Mouse (Mus musculus): Measurements from ENCODE around the gene Uba6. TPM values are rescaled to one million over a fixed set of nuclear protein-coding genes. Genes with fewer than 3 reads are reported as not detected.

The Uba6 gene
- polyA plus RNA-seq, 1 experiment from 2014 or later: 14.3 TPM

- Histone ChIP-seq H3K4me1 (ENCODE audit: control insufficient read depth, insufficient read depth, low read length) (no peaks in the 10 kb centered on the region), H3K27ac (ENCODE audit: low read length) (no peak overlapping the region), H3K9me3 (replicated peaks; ENCODE audit: control insufficient read depth, low read length) (no peaks in the 10 kb centered on the region), H3K4me3 (replicated peaks; ENCODE audit: low read length) (no peak overlapping the region), H3K36me3 (ENCODE audit: control insufficient read depth, insufficient read depth, low read length) (peaks cover 3% of the 10 kb centered on the region; the same call in 1 of the 2 replicates), H3K9ac (ENCODE audit: low read length) (no peak overlapping the region), H3K4me2 (ENCODE audit: low read depth, low read length) (no peak overlapping the region), H3K27me3 (ENCODE audit: control insufficient read depth, insufficient read depth, low read length) (no peaks in the 10 kb centered on the region)
- whole genome bisulfite sequencing: 96% methylated on average over 1 of the region's 1 CpGs
- no peak for ATAC-seq (ENCODE audit: insufficient read depth, low FRiP score)
Measured at GRCm38 (mm10) chr5:86128749-86129148, 43.9 kb downstream of the Uba6 start.

- Histone ChIP-seq H3K9ac (ENCODE audit: low read length) (no peak overlapping the region), H3K4me2 (ENCODE audit: low read depth, low read length) (no peak overlapping the region), H3K36me3 (ENCODE audit: control insufficient read depth, insufficient read depth, low read length) (peaks cover 6% of the 10 kb centered on the region), H3K27ac (ENCODE audit: low read length) (no peak overlapping the region), H3K27me3 (ENCODE audit: control insufficient read depth, insufficient read depth, low read length) (no peaks in the 10 kb centered on the region), H3K9me3 (replicated peaks; ENCODE audit: control insufficient read depth, low read length) (no peaks in the 10 kb centered on the region), H3K4me3 (replicated peaks; ENCODE audit: low read length) (no peak overlapping the region), H3K4me1 (ENCODE audit: control insufficient read depth, insufficient read depth, low read length) (no peaks in the 10 kb centered on the region)
- no peak for ATAC-seq (ENCODE audit: insufficient read depth, low FRiP score)
- 86% methylated on average over 9 of the region's 9 CpGs for WGBS
Measured at GRCm38 (mm10) chr5:86118457-86119094, 54.0 kb downstream of the Uba6 start.

- 53% methylated on average over 1 of the region's 1 CpGs for WGBS
- H3K9ac ChIP-seq (ENCODE audit: low read length): no peak overlapping the region
- no peaks in the 10 kb centered on the region for H3K4me1 ChIP-seq (ENCODE audit: control insufficient read depth, insufficient read depth, low read length)
- no peak overlapping the region for H3K4me2 ChIP-seq (ENCODE audit: low read depth, low read length)
- no peaks in the 10 kb centered on the region for H3K27me3 ChIP-seq (ENCODE audit: control insufficient read depth, insufficient read depth, low read length)
- no peak for ATAC-seq (ENCODE audit: insufficient read depth, low FRiP score)
- H3K27ac ChIP-seq (ENCODE audit: low read length): no peak overlapping the region
- peaks cover 8% of the 10 kb centered on the region for H3K36me3 ChIP-seq (ENCODE audit: control insufficient read depth, insufficient read depth, low read length)
- H3K4me3 ChIP-seq (replicated peaks; ENCODE audit: low read length): no peak overlapping the region
- no peaks in the 10 kb centered on the region for H3K9me3 ChIP-seq (replicated peaks; ENCODE audit: control insufficient read depth, low read length)
Measured at GRCm38 (mm10) chr5:86113997-86114396, 58.6 kb downstream of the Uba6 start.

DNA sequence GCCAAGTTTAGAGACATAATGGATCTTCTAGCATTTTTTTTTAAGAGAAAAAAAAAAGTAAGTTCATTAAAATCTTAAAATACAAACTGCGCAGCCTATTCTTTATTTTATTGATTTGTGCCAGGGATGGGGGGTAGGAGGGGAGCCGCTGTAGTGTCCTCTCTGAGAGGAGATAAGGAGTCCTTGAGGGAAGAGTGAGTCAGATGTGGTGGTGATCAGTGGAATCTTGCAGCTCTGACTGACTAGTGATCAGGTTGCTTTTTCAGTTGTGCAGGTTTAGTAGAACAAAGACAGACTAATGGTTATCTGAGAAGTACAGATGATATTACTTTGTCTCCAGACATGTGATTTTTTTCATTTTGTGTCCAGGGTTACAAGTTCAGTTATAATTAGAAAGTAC is 59.6 kb downstream of the Uba6 start:
- Histone ChIP-seq H3K27ac (ENCODE audit: low read length) (no peak overlapping the region), H3K4me2 (ENCODE audit: low read depth, low read length) (no peak overlapping the region), H3K36me3 (ENCODE audit: control insufficient read depth, insufficient read depth, low read length) (peaks cover 11% of the 10 kb centered on the region), H3K4me3 (replicated peaks; ENCODE audit: low read length) (no peak overlapping the region), H3K4me1 (ENCODE audit: control insufficient read depth, insufficient read depth, low read length) (no peaks in the 10 kb centered on the region), H3K27me3 (ENCODE audit: control insufficient read depth, insufficient read depth, low read length) (no peaks in the 10 kb centered on the region), H3K9me3 (replicated peaks; ENCODE audit: control insufficient read depth, low read length) (no peaks in the 10 kb centered on the region), H3K9ac (ENCODE audit: low read length) (no peak overlapping the region)
- WGBS: 84% methylated on average over 2 of the region's 2 CpGs
- ATAC-seq (ENCODE audit: insufficient read depth, low FRiP score): no peak

DNA sequence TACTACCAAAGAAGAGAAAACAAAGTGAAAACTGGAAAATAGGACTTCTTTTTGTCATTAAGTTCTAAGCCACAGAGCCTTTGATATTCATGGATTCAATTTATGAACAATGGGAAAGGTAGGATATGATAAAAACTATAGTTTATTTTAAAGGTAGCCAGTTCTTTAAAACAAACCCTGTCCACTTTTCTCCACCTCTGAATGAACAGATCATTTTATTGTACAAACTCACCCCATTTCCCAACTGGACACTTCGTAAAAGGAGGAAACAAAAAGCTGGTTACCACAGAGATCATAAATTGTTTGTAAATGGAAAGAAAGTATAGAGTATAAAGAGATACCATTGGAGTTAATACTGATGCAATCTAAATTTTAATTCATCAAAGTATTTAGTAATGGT is 61.5 kb downstream of the Uba6 start:
- Histone ChIP-seq H3K4me1 (ENCODE audit: control insufficient read depth, insufficient read depth, low read length) (no peaks in the 10 kb centered on the region), H3K9ac (ENCODE audit: low read length) (no peak overlapping the region), H3K9me3 (replicated peaks; ENCODE audit: control insufficient read depth, low read length) (no peaks in the 10 kb centered on the region), H3K36me3 (ENCODE audit: control insufficient read depth, insufficient read depth, low read length) (peaks cover 15% of the 10 kb centered on the region; the same call in 1 of the 2 replicates), H3K4me2 (ENCODE audit: low read depth, low read length) (no peak overlapping the region), H3K27ac (ENCODE audit: low read length) (no peak overlapping the region), H3K27me3 (ENCODE audit: control insufficient read depth, insufficient read depth, low read length) (no peaks in the 10 kb centered on the region), H3K4me3 (replicated peaks; ENCODE audit: low read length) (no peak overlapping the region)
- ATAC-seq (ENCODE audit: insufficient read depth, low FRiP score): no peak
- 76% methylated on average over 1 of the region's 1 CpGs for WGBS

GRCm38 (mm10) chr5:86106610-86107009 is 66.0 kb downstream of the Uba6 start:
- no peak for ATAC-seq (ENCODE audit: insufficient read depth, low FRiP score)
- Histone ChIP-seq H3K27ac (ENCODE audit: low read length) (no peak overlapping the region), H3K4me3 (replicated peaks; ENCODE audit: low read length) (no peak overlapping the region), H3K36me3 (ENCODE audit: control insufficient read depth, insufficient read depth, low read length) (peaks cover 9% of the 10 kb centered on the region; the same call in 1 of the 2 replicates), H3K9ac (ENCODE audit: low read length) (no peak overlapping the region), H3K27me3 (ENCODE audit: control insufficient read depth, insufficient read depth, low read length) (no peaks in the 10 kb centered on the region), H3K4me2 (ENCODE audit: low read depth, low read length) (no peak overlapping the region), H3K9me3 (replicated peaks; ENCODE audit: control insufficient read depth, low read length) (no peaks in the 10 kb centered on the region), H3K4me1 (ENCODE audit: control insufficient read depth, insufficient read depth, low read length) (no peaks in the 10 kb centered on the region)
- WGBS: 85% methylated on average over 2 of the region's 2 CpGs

GRCm38 (mm10) chr5:86102176-86102575 is 70.4 kb downstream of the Uba6 start:
- WGBS: 91% methylated on average over 2 of the region's 2 CpGs
- no peak for ATAC-seq (ENCODE audit: insufficient read depth, low FRiP score)
- H3K4me3 ChIP-seq (replicated peaks; ENCODE audit: low read length): no peak overlapping the region

DNA sequence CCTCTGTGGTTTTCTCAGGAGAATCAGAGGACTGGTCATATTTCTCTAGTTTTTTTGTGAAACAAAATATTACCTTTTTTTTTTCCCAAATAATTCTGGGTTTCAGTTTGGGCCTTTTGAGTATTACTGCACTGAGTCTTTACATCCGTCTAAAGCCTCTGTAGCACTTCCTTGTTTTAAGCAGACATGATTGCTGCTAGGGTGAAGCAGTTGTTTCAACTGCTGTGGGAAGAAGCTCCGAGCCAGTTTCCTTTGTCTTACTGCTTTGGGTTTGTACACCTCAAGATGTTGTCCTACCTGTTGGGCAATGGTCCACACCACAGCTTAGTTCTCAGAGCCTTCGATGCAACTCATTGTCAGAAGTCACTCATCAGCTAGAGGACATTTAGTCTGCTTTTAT is 72.0 kb downstream of the Uba6 start:
- Histone ChIP-seq H3K36me3 (ENCODE audit: control insufficient read depth, insufficient read depth, low read length) (no peaks in the 10 kb centered on the region), H3K9me3 (replicated peaks; ENCODE audit: control insufficient read depth, low read length) (no peaks in the 10 kb centered on the region), H3K9ac (ENCODE audit: low read length) (no peak overlapping the region), H3K4me2 (ENCODE audit: low read depth, low read length) (no peak overlapping the region), H3K4me1 (ENCODE audit: control insufficient read depth, insufficient read depth, low read length) (no peaks in the 10 kb centered on the region), H3K27me3 (ENCODE audit: control insufficient read depth, insufficient read depth, low read length) (no peaks in the 10 kb centered on the region), H3K27ac (ENCODE audit: low read length) (no peak overlapping the region), H3K4me3 (replicated peaks; ENCODE audit: low read length) (no peak overlapping the region)
- no peak for ATAC-seq (ENCODE audit: insufficient read depth, low FRiP score)
- 69% methylated on average over 3 of the region's 3 CpGs for WGBS

More at GRCm38 (mm10) chr5:86102176-86102575, 70.4 kb downstream of the Uba6 start:
- no peaks in the 10 kb centered on the region for H3K27me3 ChIP-seq (ENCODE audit: control insufficient read depth, insufficient read depth, low read length)
- H3K9ac ChIP-seq (ENCODE audit: low read length): no peak overlapping the region
- H3K4me1 ChIP-seq (ENCODE audit: control insufficient read depth, insufficient read depth, low read length): no peaks in the 10 kb centered on the region
- H3K27ac ChIP-seq (ENCODE audit: low read length): no peak overlapping the region
- H3K9me3 ChIP-seq (replicated peaks; ENCODE audit: control insufficient read depth, low read length): no peaks in the 10 kb centered on the region
- no peak overlapping the region for H3K4me2 ChIP-seq (ENCODE audit: low read depth, low read length)
- H3K36me3 ChIP-seq (ENCODE audit: control insufficient read depth, insufficient read depth, low read length): peaks cover 2% of the 10 kb centered on the region; the same call in 1 of the 2 replicates

GRCm38 (mm10) chr5:86098988-86099387 is 73.6 kb downstream of the Uba6 start:
- H3K9ac ChIP-seq (ENCODE audit: low read length): no peak overlapping the region
- no peak overlapping the region for H3K4me3 ChIP-seq (replicated peaks; ENCODE audit: low read length)
- no peak overlapping the region for H3K4me2 ChIP-seq (ENCODE audit: low read depth, low read length)
- no peak for ATAC-seq (ENCODE audit: insufficient read depth, low FRiP score)
- no peaks in the 10 kb centered on the region for H3K36me3 ChIP-seq (ENCODE audit: control insufficient read depth, insufficient read depth, low read length)
- H3K27me3 ChIP-seq (ENCODE audit: control insufficient read depth, insufficient read depth, low read length): no peaks in the 10 kb centered on the region
- no peak overlapping the region for H3K27ac ChIP-seq (ENCODE audit: low read length)
- H3K9me3 ChIP-seq (replicated peaks; ENCODE audit: control insufficient read depth, low read length): no peaks in the 10 kb centered on the region
- no peaks in the 10 kb centered on the region for H3K4me1 ChIP-seq (ENCODE audit: control insufficient read depth, insufficient read depth, low read length)
- WGBS: 83% methylated on average over 3 of the region's 3 CpGs

Measured in stomach, embryonic 16.5 days (tissue).